Mouse (Mus musculus): Measurements from ENCODE around the gene Inafm2.

Gene Inafm2

GRCm38 (mm10) chr2:118781115-118781514 is 35.6 kb downstream of the Inafm2 start:
- no peak for DNase-seq (ENCODE audit: extremely low spot score, low spot score)

GRCm38 (mm10) chr2:118782303-118782702 is 36.7 kb downstream of the Inafm2 start:
- DNase-seq (ENCODE audit: extremely low spot score, low spot score), result no peak

GRCm38 (mm10) chr2:118783093-118783492 is 37.5 kb downstream of the Inafm2 start:
- DNase-seq (ENCODE audit: extremely low spot score, low spot score), result no peak

- no peak for DNase-seq (ENCODE audit: extremely low spot score, low spot score)
Observed at GRCm38 (mm10) chr2:118783663-118784062, 38.1 kb downstream of the Inafm2 start.

- DNase-seq (ENCODE audit: extremely low spot score, low spot score), result no peak
Observed at GRCm38 (mm10) chr2:118786525-118786924, 41.0 kb downstream of the Inafm2 start.

- no peak for DNase-seq (ENCODE audit: extremely low spot score, low spot score)
Observed at GRCm38 (mm10) chr2:118789501-118789900, 43.9 kb downstream of the Inafm2 start.

GRCm38 (mm10) chr2:118790221-118790550 is 44.6 kb downstream of the Inafm2 start:
- DNase-seq (ENCODE audit: extremely low spot score, low spot score), result no peak

- peak; percentile 67 for DNase-seq (ENCODE audit: extremely low spot score, low spot score)
Observed at GRCm38 (mm10) chr2:118790551-118791525, 45.3 kb downstream of the Inafm2 start.

GRCm38 (mm10) chr2:118791591-118792258 is 46.2 kb downstream of the Inafm2 start:
- no peak for DNase-seq (ENCODE audit: extremely low spot score, low spot score)

- no peak for DNase-seq (ENCODE audit: extremely low spot score, low spot score)
Observed at GRCm38 (mm10) chr2:118792259-118792613, 46.7 kb downstream of the Inafm2 start.

GRCm38 (mm10) chr2:118793636-118794035 is 48.1 kb downstream of the Inafm2 start:
- DNase-seq (ENCODE audit: extremely low spot score, low spot score), result no peak
